Mouse (Mus musculus): ENCODE data around the gene Hist3h2ba.

DNA sequence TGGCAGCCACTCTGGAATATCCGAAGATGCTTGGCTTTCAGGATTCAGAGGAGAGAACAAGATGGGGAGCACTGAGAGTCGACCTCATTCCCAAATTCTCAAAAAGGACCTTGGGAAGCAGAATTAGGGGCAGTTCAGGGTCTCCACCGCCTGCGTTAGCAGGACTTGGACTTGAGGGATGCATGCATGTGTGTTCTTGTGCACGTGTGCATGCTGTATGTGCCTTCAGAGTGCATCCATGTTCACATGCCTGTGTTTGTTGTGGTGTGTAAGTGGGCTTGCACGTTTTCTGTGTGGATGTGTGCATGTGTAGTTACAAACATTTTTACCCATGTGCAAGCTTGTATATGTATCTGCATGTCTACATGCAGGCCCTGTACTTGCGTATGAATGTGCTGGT lies 15.5 kb downstream of the Hist3h2ba start:
- TF ChIP-seq TAL1 (IDR thresholded peaks at IDR 0.05; ENCODE audit: low read length) (no peak), GATA1 (IDR thresholded peaks at IDR 0.05; ENCODE audit: low read length) (no peak)

Measured in erythroblast, embryonic 14.5 days (primary cell).